Mouse (Mus musculus) left cerebral cortex, adult 18-20 months (tissue): ENCODE data around the gene Gm12185. TPM values are rescaled to one million over a fixed set of nuclear protein-coding genes. Genes with fewer than 3 reads are reported as not detected.

ENCODE experiments used
- DNase-seq, 2 experiments: peaks; one replicate each; pipeline ENCODE4 v3.0.0; 2021 to 2022; ENCODE audit warnings: low spot score in 2 of 2, mixed read lengths in 1 of 2
- total RNA-seq, 2 experiments: library from RNA; stranded (reverse); gene quantifications; 2 replicates each; pipeline ENCODE4 v1.2.3; 2021

Gm12185 gene
- total RNA-seq, 2 experiments from 2014 or later = 0.16 to 0.37 TPM

GRCm38 (mm10) chr11:48862784-48863319, 129.2 kb downstream of the Gm12185 start:
- DNase-seq = no peak

GRCm38 (mm10) chr11:48859014-48859413, 133.0 kb downstream of the Gm12185 start:
- peak; percentile 47 to 71 for DNase-seq

Other genes starting within 250 kb of the Gm12185 start
- 100 to 1,000 TPM; 233 to 240 TPM for gene Rack1, start 191.9 kb downstream of the Gm12185 start, total RNA-seq
- gene Trim41, start 174.9 kb downstream of the Gm12185 start, total RNA-seq = 10 to 100 TPM; 57.1 to 60.2 TPM
- gene Trim7, start 166.1 kb downstream of the Gm12185 start, total RNA-seq = 1 to 10 TPM; 2.3 to 3.7 TPM
- gene Gm12184, start 165.6 kb downstream of the Gm12185 start, total RNA-seq = 1 to 10 TPM; 1.7 to 3.0 TPM
- 1 to 10 TPM; 7.0 to 7.7 TPM for gene Irgm1, start 120.5 kb downstream of the Gm12185 start, total RNA-seq
- gene Gm5431, start 90.0 kb downstream of the Gm12185 start, total RNA-seq = under 1 TPM in 1 of 2 experiments, not detected in 1; 0.49 TPM
- 1 to 10 TPM; 1.9 to 2.8 TPM for gene Psme2b, start 46.0 kb downstream of the Gm12185 start, total RNA-seq
- gene Olfr56, start 13.3 kb downstream of the Gm12185 start, total RNA-seq = not detected
- gene 9930111J21Rik1, start 12.8 kb downstream of the Gm12185 start, total RNA-seq = 1 to 10 TPM in 1 of 2 experiments, under 1 TPM in 1; 0.91 to 1.5 TPM
- under 1 TPM in 1 of 2 experiments, not detected in 1; 0.81 TPM for gene Tgtp1, start 1.9 kb upstream of the Gm12185 start, total RNA-seq
- 1 to 10 TPM in 1 of 2 experiments, under 1 TPM in 1; 0.94 to 1.6 TPM for gene 9930111J21Rik2, start 59.0 kb upstream of the Gm12185 start, total RNA-seq
- under 1 TPM; 0.47 to 0.65 TPM for gene Tgtp2, start 72.0 kb upstream of the Gm12185 start, total RNA-seq
- 1 to 10 TPM; 1.0 to 1.4 TPM for gene Ifi47, start 84.4 kb upstream of the Gm12185 start, total RNA-seq
- not detected for gene Olfr1396, start 122.6 kb upstream of the Gm12185 start, total RNA-seq
- not detected for gene Olfr1395, start 150.0 kb upstream of the Gm12185 start, total RNA-seq
- gene Olfr1394, start 162.2 kb upstream of the Gm12185 start, total RNA-seq = not detected
- gene Btnl9, start 194.9 kb upstream of the Gm12185 start, total RNA-seq = not detected
- gene Zfp62, start 211.1 kb upstream of the Gm12185 start, total RNA-seq = 10 to 100 TPM; 68.9 to 78.9 TPM